Comparison of ENCODE assay signal across 30 mouse cellular contexts in genomic region chr9:74855446-74855845, GRCm38 (mm10). TPM values are rescaled to one million over a fixed set of nuclear protein-coding genes. Genes with fewer than 3 reads are reported as not detected.
DNase-seq lines count a peak whose midpoint lies in the region; ATAC-seq and TF ChIP-seq lines count a peak whose summit lies in the region.
"Had no signal": no experiment of that assay in that cellular context is flagged by ENCODE, and none has a peak within 500 bp of the region (broad histone marks: within the 10 kb centered on the region; RNA-seq: fewer than 3 reads in every experiment).

No protein-coding gene starts in this region.

- no peaks in the 10 kb centered on the region for H3K9me3 ChIP-seq in heart, embryonic 10.5 days
- H3K9me3 ChIP-seq in midbrain, embryonic 11.5 days (ENCODE audit: control insufficient read depth, low read length): no peaks in the 10 kb centered on the region
- H3K9me3 ChIP-seq in midbrain, postnatal 0 days (ENCODE audit: low read length): no peaks in the 10 kb centered on the region
- H3K9me3 ChIP-seq: forebrain, embryonic 10.5 days; forebrain, embryonic 13.5 days had no signal

- H3K4me3 ChIP-seq in heart, embryonic 10.5 days: no peak overlapping the region
- H3K4me3 ChIP-seq in midbrain, embryonic 11.5 days (ENCODE audit: low read depth, low read length): no peak overlapping the region
- H3K4me3 ChIP-seq in midbrain, postnatal 0 days (ENCODE audit: low read depth, low read length): no peak overlapping the region
- H3K4me3 ChIP-seq: forebrain, embryonic 10.5 days; forebrain, embryonic 13.5 days; heart, embryonic 13.5 days had no signal

- H3K4me2 ChIP-seq in midbrain, embryonic 11.5 days: no peak overlapping the region
- no peak overlapping the region for H3K4me2 ChIP-seq in midbrain, postnatal 0 days (ENCODE audit: low read depth, low read length, poor library complexity, severe bottlenecking)
- H3K4me2 ChIP-seq: forebrain, embryonic 13.5 days; heart, embryonic 13.5 days; hindbrain, embryonic 14.5 days had no signal

- WGBS in heart, embryonic 10.5 days: 9% methylated on average over 4 of the region's 4 CpGs
- 3% methylated on average over 4 of the region's 4 CpGs for WGBS in midbrain, embryonic 11.5 days
- 7% methylated on average over 4 of the region's 4 CpGs for WGBS in midbrain, postnatal 0 days

- H3K27me3 ChIP-seq in heart, embryonic 10.5 days (ENCODE audit: insufficient read depth, poor library complexity, severe bottlenecking): peaks cover 100% of the 10 kb centered on the region
- H3K27me3 ChIP-seq in midbrain, embryonic 11.5 days (ENCODE audit: control insufficient read depth, insufficient read depth, low read length): peaks cover 92% of the 10 kb centered on the region
- peaks cover 85% of the 10 kb centered on the region for H3K27me3 ChIP-seq in midbrain, postnatal 0 days (ENCODE audit: insufficient read depth, low read length)

- no peak overlapping the region for H3K9ac ChIP-seq in midbrain, embryonic 11.5 days (ENCODE audit: low read length)
- H3K9ac ChIP-seq in midbrain, postnatal 0 days (replicated peaks; ENCODE audit: low read length, poor library complexity, severe bottlenecking): no peak overlapping the region
- H3K9ac ChIP-seq: forebrain, embryonic 13.5 days; heart, embryonic 13.5 days; hindbrain, embryonic 14.5 days had no signal

- H3K36me3 ChIP-seq in heart, embryonic 10.5 days: no peaks in the 10 kb centered on the region
- H3K36me3 ChIP-seq in midbrain, embryonic 11.5 days (ENCODE audit: control insufficient read depth, insufficient read depth, low read length): no peaks in the 10 kb centered on the region
- no peaks in the 10 kb centered on the region for H3K36me3 ChIP-seq in midbrain, postnatal 0 days (ENCODE audit: insufficient read depth, low read length)
- H3K36me3 ChIP-seq: forebrain, embryonic 10.5 days; heart, embryonic 13.5 days had no signal

- ATAC-seq in midbrain, embryonic 11.5 days (ENCODE audit: low FRiP score): no peak
- ATAC-seq in midbrain, postnatal 0 days (ENCODE audit: low FRiP score): no peak
- ATAC-seq: CD4-positive, CD25-positive, alpha-beta regulatory T cell, adult 4 months; forebrain, embryonic 13.5 days; forebrain, embryonic 16.5 days; hindbrain, postnatal 0 days; inflammation-experienced regulatory T-cells, adult 6 months; intestine, embryonic 16.5 days had no signal

- TF ChIP-seq CTCF in midbrain, postnatal 0 days (IDR thresholded peaks at IDR 0.05): no peak

- H3K4me1 ChIP-seq in heart, embryonic 10.5 days: peaks cover 9% of the 10 kb centered on the region; the same call in 1 of the 2 replicates
- peaks cover 15% of the 10 kb centered on the region for H3K4me1 ChIP-seq in midbrain, embryonic 11.5 days (ENCODE audit: control insufficient read depth, insufficient read depth, low read length)
- no peaks in the 10 kb centered on the region for H3K4me1 ChIP-seq in midbrain, postnatal 0 days (ENCODE audit: insufficient read depth, low read length)

- H3K27ac ChIP-seq in heart, embryonic 10.5 days: no peak overlapping the region
- no peak overlapping the region for H3K27ac ChIP-seq in midbrain, embryonic 11.5 days (ENCODE audit: low read depth, low read length)
- H3K27ac ChIP-seq in midbrain, postnatal 0 days (ENCODE audit: low read depth, low read length): no peak overlapping the region
- H3K27ac ChIP-seq: forebrain, embryonic 10.5 days; forebrain, embryonic 13.5 days; heart, embryonic 13.5 days; hindbrain, embryonic 14.5 days; hindbrain, postnatal 0 days had no signal

- intact Hi-C loops in heart, postnatal 10 days (cut with DNase I): no loop called here

- peak; percentile 24 for DNase-seq in heart, embryonic 10.5 days (ENCODE audit: low spot score)
- no peak for DNase-seq in heart, postnatal 10 days
- peak; percentile 92 for DNase-seq in midbrain, embryonic 11.5 days (ENCODE audit: low spot score, missing footprints)
- DNase-seq in midbrain, postnatal 0 days (ENCODE audit: low spot score): no peak
- DNase-seq in embryo, embryonic 9.5 days (ENCODE audit: extremely low spot score): peak; percentile 17
- no peak for DNase-seq in ovary, adult 18-20 months (ENCODE audit: low spot score)
- DNase-seq: adrenal gland, adult 2 months; adrenal gland, postnatal 14 days; cerebellum, adult 11 months; cerebellum, adult 2 months; cerebellum, adult 9-11 months; cerebellum, postnatal 25 days; gastrocnemius, postnatal 10 days; gastrocnemius, postnatal 36 days had no signal

RNA-seq across cellular contexts. Expression of gene Onecut1, which starts 6.3 kb away (rescaled TPM):
- 0.10 and 1.9 TPM in 2 replicates for polyA plus RNA-seq in heart, embryonic 10.5 days (2016; fragmentation: Nextera tagmentation; extraction: Ambion mirVana)
- not detected for total RNA-seq in heart, postnatal 10 days (2021)
- 14.7 and 14.8 TPM in 2 replicates for polyA plus RNA-seq in midbrain, embryonic 11.5 days (2014; fragmentation: Nextera tagmentation; extraction: Ambion mirVana)
- total RNA-seq in midbrain, postnatal 0 days (2014; rRNA removed): 7.5 and 8.4 TPM in 2 replicates
- 3.8 and 5.0 TPM in 2 replicates for polyA plus RNA-seq in midbrain, postnatal 0 days (2015; fragmentation: Nextera tagmentation; extraction: Ambion mirVana)
- total RNA-seq: gastrocnemius, adult 18-20 months; gastrocnemius, postnatal 10 days; gastrocnemius, postnatal 36 days; granulocyte monocyte progenitor cell, adult 5-6 weeks; heart, adult 8-10 months; heart, postnatal 25 days; hematopoietic stem cell, adult 5-6 weeks; MEL had no signal
- polyA plus RNA-seq: CD4-positive, CD25-positive, alpha-beta regulatory T cell, adult 4 months; heart, embryonic 16.5 days; inflammation-experienced regulatory T-cells, adult 6 months had no signal

Comparison
In these comparisons a context has a peak if more than half of its experiments do, and no peak if none do; other contexts are left out.
1. DNase-seq: peak in heart, embryonic 10.5 days (single experiment), midbrain, embryonic 11.5 days (single experiment) and embryo, embryonic 9.5 days (single experiment); none in heart, postnatal 10 days (0 of 2), midbrain, postnatal 0 days (single experiment) and ovary, adult 18-20 months (single experiment).